Mouse (Mus musculus): ENCODE measurements around the gene Slc17a4.

DNA sequence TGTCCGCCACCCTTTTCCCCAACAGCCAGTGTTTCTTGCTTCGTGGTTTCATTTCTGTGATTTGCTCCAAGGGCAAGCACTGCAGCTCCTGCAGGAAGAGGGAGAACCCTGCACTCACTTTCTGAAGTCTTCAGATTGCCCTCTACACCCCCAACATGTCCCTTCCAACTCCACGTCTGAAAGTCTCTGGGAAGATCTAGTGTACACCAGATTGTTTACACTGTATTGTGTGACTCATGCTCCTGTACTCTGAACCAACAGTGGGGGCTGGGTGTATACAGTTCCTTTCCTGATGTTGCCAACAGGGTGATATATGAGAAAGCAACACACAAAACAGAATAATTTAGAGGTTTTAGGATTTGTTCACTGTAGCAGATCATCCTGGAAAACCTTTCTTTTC lies 13.8 kb upstream of the Slc17a4 start:
- TF ChIP-seq POLR2A (IDR thresholded peaks at IDR 0.05; ENCODE audit: control insufficient read depth in 1 of 2, insufficient read depth in 1 of 2, low read depth in 1 of 2, low read length in 2 of 2, poor library complexity in 1 of 2) (no peak), RCOR1 (IDR thresholded peaks at IDR 0.05; ENCODE audit: low read depth, low read length) (no peak), CTCF (IDR thresholded peaks at IDR 0.05 in 2 of 3, conservative IDR thresholded peaks at IDR 0.05 in 1 of 3; ENCODE audit: control insufficient read depth in 1 of 3, insufficient read depth in 1 of 3, low read depth in 2 of 3, low read length in 3 of 3, poor library complexity in 1 of 3, severe bottlenecking in 1 of 3) (no peak), TAL1 (IDR thresholded peaks at IDR 0.05; ENCODE audit: low read length) (no peak), USF1 (IDR thresholded peaks at IDR 0.05; ENCODE audit: low read depth, low read length) (no peak), MAZ (IDR thresholded peaks at IDR 0.05; ENCODE audit: low read depth, low read length) (no peak), NELFE (IDR thresholded peaks at IDR 0.05; ENCODE audit: low read depth, low read length) (no peak), KAT2A (conservative IDR thresholded peaks at IDR 0.05; ENCODE audit: low read depth, low read length) (no peak), BHLHE40 (IDR thresholded peaks at IDR 0.05; ENCODE audit: borderline replicate concordance, low read depth, low read length) (no peak), MXI1 (IDR thresholded peaks at IDR 0.05; ENCODE audit: low read depth, low read length) (no peak)

Data from MEL (cell line).